Mouse (Mus musculus) lung, postnatal 25 days (tissue): Measurements from ENCODE around the gene Zmynd8.
A peak's percentile ranks its signal among the peaks of the same experiment; 100 is the strongest.

Source experiments
- DNase-seq: peaks from one replicate; pipeline ENCODE4 v3.0.0; 2022; ENCODE audit warnings: low spot score

Zmynd8 gene

GRCm38 (mm10) chr2:165833468-165833867, 65.3 kb downstream of the Zmynd8 start:
- no peak for DNase-seq

DNA sequence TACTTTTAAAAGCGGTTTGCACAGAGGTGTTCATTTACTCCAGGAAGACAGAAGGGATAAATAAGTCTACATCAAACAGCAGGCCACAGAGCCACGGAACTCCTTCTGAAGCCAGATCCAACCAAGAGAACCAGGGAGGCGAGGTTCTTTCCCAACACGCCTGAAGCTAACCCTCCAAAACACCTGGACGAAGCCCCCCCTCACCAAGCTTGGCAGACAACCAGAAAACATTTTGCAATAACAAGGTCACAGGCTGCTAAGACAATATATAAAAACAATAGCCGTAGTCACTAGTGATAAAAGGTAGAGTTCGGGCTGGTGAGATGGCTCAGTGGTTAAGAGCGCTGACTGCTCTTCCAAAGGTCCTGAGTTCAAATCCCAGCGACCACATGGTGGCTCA, 66.1 kb downstream of the Zmynd8 start:
- DNase-seq: peak; percentile 24

- DNase-seq: peak; percentile 56
These were observed 66.5 kb downstream of the Zmynd8 start for GRCm38 (mm10) chr2:165832295-165832694.

DNA sequence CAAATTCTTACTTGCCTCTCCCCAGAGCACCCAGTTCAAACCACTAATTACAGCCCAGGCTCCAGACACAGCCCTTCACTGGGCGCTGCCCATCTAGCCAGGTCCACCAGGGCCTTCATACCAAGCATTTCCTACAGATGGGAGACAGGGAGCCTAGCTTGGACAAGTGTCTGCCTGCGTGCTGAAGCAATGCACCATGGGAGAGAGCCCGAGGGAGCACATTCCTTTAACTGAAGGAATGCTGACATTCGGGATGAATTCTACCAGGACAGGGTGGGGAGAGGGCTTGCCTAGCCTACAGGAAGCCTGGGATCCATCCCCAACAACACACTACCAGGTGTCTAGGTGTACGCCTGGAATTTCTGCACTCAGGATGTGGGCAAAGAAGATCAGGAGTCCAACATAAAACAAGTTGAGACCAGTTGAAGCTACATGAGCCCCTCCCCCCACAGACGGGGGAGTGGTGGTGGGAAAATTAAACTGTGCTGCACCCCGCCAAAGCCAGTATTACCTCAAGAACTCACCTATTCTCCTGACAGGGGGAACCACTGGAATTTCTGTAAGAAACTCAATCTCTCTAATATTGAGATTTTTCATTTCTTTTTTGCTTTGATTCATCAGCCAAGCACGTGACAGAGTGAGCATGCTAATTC, 67.1 kb downstream of the Zmynd8 start:
- DNase-seq: no peak

DNA sequence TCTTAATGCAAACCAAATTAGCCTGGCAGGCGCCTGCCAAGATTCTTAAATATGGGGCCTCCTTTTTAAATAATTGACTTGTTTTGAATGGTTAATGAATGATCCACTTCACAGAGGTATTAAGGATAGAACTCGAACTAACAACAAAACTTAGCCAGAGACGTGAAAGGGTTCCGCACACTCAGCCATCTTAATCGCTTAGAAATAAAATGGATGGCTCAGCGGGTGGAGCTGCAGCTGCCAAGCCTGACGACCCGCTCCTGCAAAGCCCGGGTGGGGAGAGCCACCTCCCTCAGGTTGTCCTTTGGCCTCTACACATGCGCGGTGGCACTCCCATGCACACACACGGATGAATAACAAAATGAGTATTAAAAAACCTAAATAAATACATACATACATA, 70.0 kb downstream of the Zmynd8 start:
- DNase-seq: no peak

- peak; percentile 88 for DNase-seq
These were observed 72.7 kb downstream of the Zmynd8 start for GRCm38 (mm10) chr2:165825964-165826712.

DNA sequence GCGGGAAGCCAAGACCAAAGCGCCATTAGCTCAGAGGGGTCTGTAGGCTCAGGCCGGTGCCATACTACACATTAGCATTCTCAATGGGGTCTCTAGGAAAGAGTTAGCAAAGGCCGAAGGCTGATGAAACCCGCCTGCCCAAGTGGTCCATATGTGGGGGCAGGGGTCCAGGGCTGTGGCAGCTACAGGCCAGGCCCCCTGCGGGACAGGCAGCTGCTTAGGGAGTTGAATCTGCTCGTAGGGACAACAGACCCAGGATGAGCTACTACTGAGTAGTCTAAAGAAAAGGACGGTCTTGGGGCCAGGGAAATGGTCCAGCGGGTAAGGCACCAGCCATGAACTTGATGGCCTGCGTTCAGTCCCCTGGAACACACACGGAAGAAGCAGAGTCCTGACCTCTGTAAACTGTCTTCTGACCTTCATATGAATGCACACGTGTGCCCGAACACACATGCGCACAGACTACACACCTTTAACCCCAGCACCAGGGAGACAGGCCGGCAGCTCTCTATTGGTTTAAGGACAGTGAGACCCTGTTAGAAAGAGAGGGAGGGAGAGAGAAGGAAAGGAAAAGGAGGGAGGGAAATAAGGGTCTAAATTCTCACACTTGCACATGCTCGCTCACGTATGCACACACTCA, 73.4 kb downstream of the Zmynd8 start:
- no peak for DNase-seq

DNA sequence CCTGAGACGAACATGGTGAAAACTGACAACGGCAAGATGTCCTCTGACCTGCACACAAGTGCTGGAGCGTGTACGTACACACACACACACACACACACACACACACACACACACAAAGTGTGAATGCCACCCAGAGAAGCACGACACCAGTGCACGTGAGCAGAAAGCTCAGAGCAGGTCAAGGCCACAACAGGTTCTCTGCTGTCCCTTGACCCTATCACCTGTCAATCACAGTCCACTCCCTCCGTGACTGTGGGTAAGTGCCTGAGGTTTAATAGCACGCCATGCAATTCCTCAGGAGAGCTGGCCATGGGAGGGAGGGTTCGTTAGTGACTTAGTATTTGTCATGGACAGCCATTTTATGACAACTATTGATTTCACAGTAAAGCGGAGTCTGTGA, 74.0 kb downstream of the Zmynd8 start:
- DNase-seq: no peak

DNA sequence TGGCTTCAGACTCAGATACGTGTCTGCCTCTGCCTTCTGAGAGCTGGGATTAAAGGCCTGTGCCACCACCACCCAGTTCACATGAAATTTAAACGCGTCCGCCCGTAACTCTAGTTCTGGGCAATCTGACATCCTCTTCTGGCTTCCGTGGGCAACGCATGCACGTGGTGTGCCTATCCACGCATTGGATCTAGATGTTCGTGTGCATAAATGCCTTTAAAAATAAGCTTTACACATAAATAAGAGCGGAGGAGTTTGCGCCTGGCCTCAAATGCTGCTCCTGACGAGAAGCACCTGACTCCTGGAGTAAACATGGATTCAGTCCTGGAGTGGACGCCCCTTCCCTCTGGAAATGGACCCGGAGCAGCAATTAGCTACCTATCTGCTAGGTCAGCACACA, 76.3 kb downstream of the Zmynd8 start:
- no peak for DNase-seq

DNA sequence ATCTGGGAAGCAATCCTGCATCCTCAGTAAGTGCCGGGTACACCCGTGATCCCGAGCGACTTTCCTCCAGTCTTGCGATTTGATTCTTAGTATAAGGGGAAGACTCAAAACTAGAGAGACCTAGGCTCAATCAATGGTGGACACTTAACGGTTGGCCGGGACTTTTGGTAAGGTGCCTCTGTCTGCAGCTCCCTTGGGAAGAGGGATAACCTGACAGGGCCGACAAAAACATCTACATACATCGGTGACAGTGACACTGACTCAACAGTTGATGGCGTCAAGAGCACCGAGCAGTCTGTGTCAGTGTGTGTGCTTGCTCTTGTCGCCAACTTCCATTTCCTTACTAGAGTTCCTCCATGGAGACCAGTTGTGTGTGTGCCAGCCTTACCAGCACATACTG, 77.1 kb downstream of the Zmynd8 start:
- DNase-seq: no peak

GRCm38 (mm10) chr2:165820504-165821095, 78.2 kb downstream of the Zmynd8 start:
- DNase-seq: no peak

- DNase-seq: no peak
These were observed 78.7 kb downstream of the Zmynd8 start for GRCm38 (mm10) chr2:165820073-165820472.

- peak; percentile 77 for DNase-seq
These were observed 79.5 kb downstream of the Zmynd8 start for GRCm38 (mm10) chr2:165818985-165819948.

GRCm38 (mm10) chr2:165818570-165818969, 80.2 kb downstream of the Zmynd8 start:
- no peak for DNase-seq

GRCm38 (mm10) chr2:165817437-165817836, 81.4 kb downstream of the Zmynd8 start:
- DNase-seq: no peak

DNA sequence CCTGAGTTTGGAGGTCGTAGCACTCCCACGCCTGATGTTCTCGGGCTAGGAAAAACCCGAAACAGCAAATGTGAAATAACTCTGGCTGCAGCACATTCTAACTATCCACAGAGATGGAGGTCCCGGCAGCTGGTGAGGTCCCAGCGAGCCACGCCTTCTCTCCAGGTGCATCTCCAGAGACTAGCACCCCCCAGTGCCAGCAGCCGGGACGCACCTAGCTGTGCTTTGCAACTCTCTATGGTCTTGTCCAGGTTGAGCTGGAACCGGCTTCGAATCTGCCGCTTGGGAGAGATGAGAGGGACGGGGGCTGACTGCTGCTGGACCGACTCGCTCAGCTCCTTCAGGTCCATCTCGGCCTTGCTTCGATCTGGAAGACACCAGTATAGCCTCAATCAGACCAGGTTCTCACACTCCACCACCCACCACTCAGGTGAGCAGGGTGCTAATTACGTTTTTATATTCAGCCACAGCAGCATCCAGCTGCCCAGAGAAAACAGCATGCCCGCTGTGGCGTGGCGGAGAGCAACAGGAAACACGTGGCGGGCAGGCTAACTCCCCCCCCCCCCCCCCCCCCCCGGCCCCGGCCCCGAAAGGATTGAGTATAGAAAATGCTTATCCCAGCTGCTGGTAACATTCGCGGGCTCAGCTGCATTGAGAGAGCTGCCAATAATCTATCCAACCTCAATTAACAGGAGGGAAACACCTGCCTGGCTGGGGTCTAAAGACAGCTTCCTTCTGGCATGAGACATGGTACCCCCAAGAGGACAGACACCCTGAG, 83.5 kb downstream of the Zmynd8 start:
- no peak for DNase-seq

GRCm38 (mm10) chr2:165812889-165813288, 85.9 kb downstream of the Zmynd8 start:
- DNase-seq: no peak

DNA sequence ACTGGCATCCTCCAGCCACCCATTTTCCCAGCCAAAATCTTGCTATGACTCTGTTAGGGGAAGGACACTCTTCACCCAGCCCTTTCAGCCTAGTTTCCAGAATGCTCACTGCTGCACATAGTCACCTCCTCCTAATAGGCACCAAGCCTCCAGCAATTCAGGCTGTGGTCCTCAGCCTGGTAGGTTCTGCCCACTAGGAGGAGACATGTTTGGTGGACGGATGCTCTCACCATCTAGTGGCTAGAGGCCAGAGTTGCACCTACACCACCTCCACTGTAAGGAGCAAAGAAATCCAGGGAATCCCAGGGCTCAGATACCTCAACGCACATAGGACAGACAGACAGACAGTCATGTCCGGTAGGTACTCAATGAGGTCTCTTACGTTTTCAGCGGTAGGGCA, 87.3 kb downstream of the Zmynd8 start:
- DNase-seq: peak; percentile 58

- no peak for DNase-seq
These were observed 88.8 kb downstream of the Zmynd8 start for GRCm38 (mm10) chr2:165809901-165810477.

DNA sequence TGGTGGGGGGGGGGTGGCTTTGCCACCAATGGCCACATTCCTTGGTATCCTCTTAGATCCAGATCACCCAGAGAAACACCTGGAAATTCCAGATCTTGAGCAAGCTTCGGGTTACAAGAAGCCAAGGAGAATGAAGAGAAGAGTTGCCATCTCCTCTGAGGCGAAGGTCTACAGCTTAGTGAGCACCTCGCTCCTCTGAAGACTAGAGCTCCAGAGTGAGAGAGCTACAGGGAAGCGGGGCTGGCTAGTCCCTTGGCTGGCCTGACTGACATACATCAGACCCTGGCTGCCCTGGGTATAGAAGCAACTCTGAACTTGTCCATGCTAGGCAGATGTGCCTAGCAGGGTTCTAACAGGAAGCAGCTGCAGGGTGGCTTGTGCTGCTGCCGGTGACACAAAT, 89.7 kb downstream of the Zmynd8 start:
- DNase-seq: no peak
